8 mouse cellular contexts compared by ENCODE assay signal in genomic region chrX:47985000-47985619, GRCm38 (mm10). TPM values are rescaled to one million over a fixed set of nuclear protein-coding genes. Genes with fewer than 3 reads are reported as not detected.
DNase-seq lines count a peak whose midpoint lies in the region; ATAC-seq and TF ChIP-seq lines count a peak whose summit lies in the region.

No protein-coding gene starts in this region.

- peak overlapping the region; percentile 25; the same call in 1 of the 2 replicates for H3K4me2 ChIP-seq in kidney, embryonic 14.5 days (replicated peaks; ENCODE audit: low read depth, low read length)

- H3K9me3 ChIP-seq in kidney, embryonic 14.5 days (ENCODE audit: control insufficient read depth, low read length): no peaks in the 10 kb centered on the region

- no peak for ATAC-seq in kidney, embryonic 14.5 days (ENCODE audit: low FRiP score, low TSS enrichment)

- no peaks in the 10 kb centered on the region for H3K79me3 ChIP-seq in C2C12 (ENCODE audit: low read depth)

- no peaks in the 10 kb centered on the region for H3K4me1 ChIP-seq in kidney, embryonic 14.5 days (ENCODE audit: control insufficient read depth, insufficient read depth, low read length)
- no peaks in the 10 kb centered on the region for H3K4me1 ChIP-seq in liver, adult 2 months (ENCODE audit: control insufficient read depth, insufficient read depth, low read length)

- no peaks in the 10 kb centered on the region for H3K27me3 ChIP-seq in C2C12 (ENCODE audit: control insufficient read depth, insufficient read depth, insufficient read length)
- H3K27me3 ChIP-seq in kidney, embryonic 14.5 days (ENCODE audit: control insufficient read depth, insufficient read depth, low read length): no peaks in the 10 kb centered on the region
- H3K27me3 ChIP-seq in liver, adult 2 months (ENCODE audit: control insufficient read depth, insufficient read depth, low read length): no peaks in the 10 kb centered on the region

- no peaks in the 10 kb centered on the region for H3K79me2 ChIP-seq in C2C12 (ENCODE audit: control insufficient read depth, insufficient read depth)
- H3K79me2 ChIP-seq in liver, adult 2 months (ENCODE audit: control insufficient read depth, insufficient read depth, low read length): no peaks in the 10 kb centered on the region

- WGBS in kidney, embryonic 14.5 days: 27% methylated on average over 19 of the region's 19 CpGs
- WGBS in liver, adult 2 months: under 1% methylated on average over 19 of the region's 19 CpGs

- H3ac ChIP-seq in C2C12 (ENCODE audit: control insufficient read depth, insufficient read length, low read depth): no peak overlapping the region

- no peaks in the 10 kb centered on the region for H3K36me3 ChIP-seq in C2C12 (ENCODE audit: control insufficient read depth, insufficient read depth)
- H3K36me3 ChIP-seq in kidney, embryonic 14.5 days (ENCODE audit: control insufficient read depth, insufficient read depth, low read length): no peaks in the 10 kb centered on the region
- H3K36me3 ChIP-seq in liver, adult 2 months (ENCODE audit: control insufficient read depth, insufficient read depth, low read length): no peaks in the 10 kb centered on the region

- TF ChIP-seq CTCF in C2C12 (IDR thresholded peaks at IDR 0.05; ENCODE audit: control insufficient read depth, insufficient read depth, insufficient read length): no peak
- peak; percentile 55 for TF ChIP-seq CTCF in liver, adult 2 months (IDR thresholded peaks at IDR 0.05; ENCODE audit: low read depth, low read length)

- no peak overlapping the region for H3K4me3 ChIP-seq in C2C12 (ENCODE audit: insufficient read depth, poor library complexity, severe bottlenecking)
- H3K4me3 ChIP-seq in kidney, embryonic 14.5 days (ENCODE audit: low read length): peak overlapping the region; percentile 23; the same call in 1 of the 2 replicates
- peak overlapping the region; percentile 27; the same call in 1 of the 2 replicates for H3K4me3 ChIP-seq in liver, adult 2 months (ENCODE audit: insufficient read depth, low read depth, low read length)

- no peak for TF ChIP-seq POLR2A in liver, adult 2 months (IDR thresholded peaks at IDR 0.05; ENCODE audit: extremely low read depth, insufficient read depth, low read length)

- no peak overlapping the region for H3K27ac ChIP-seq in kidney, embryonic 14.5 days (ENCODE audit: low read depth, low read length)
- no peak overlapping the region for H3K27ac ChIP-seq in liver, adult 2 months (replicated peaks; ENCODE audit: insufficient read depth, low read depth, low read length)

- no peak overlapping the region for H3K9ac ChIP-seq in kidney, embryonic 14.5 days (ENCODE audit: low read depth, low read length)
- no peak overlapping the region for H3K9ac ChIP-seq in liver, adult 2 months (ENCODE audit: low read depth, low read length)

- peak; percentile 24 to 34 for DNase-seq in adrenal gland, adult 18-20 months (ENCODE audit: low spot score in 2 of 2)
- DNase-seq in embryo, embryonic 9.5 days (ENCODE audit: extremely low spot score): peak; percentile 29
- peak; percentile 30 to 34 for DNase-seq in heart, adult 9 months (ENCODE audit: low spot score in 2 of 2)
- peak; percentile 24 for DNase-seq in liver, adult 2 months (ENCODE audit: extremely low read depth, low read depth, low spot score)
- DNase-seq in naive thymus-derived CD4-positive, alpha-beta T cell, adult 2 months (ENCODE audit: low read depth): peak; percentile 82
- peak; percentile 64 for DNase-seq in thymus, postnatal 0 days (ENCODE audit: low spot score)

TF ChIP-seq in C2C12, 6 proteins besides CTCF, POLR2A, EP300 and RAD21:
- TF ChIP-seq USF1 (IDR thresholded peaks at IDR 0.05; ENCODE audit: low read depth): peak; percentile 79
- peak; percentile 65 for TF ChIP-seq MAX (IDR thresholded peaks at IDR 0.05)
- TF ChIP-seq CEBPB (IDR thresholded peaks at IDR 0.05; ENCODE audit: low read depth): no peak
- no peak for TF ChIP-seq FOSL1 (IDR thresholded peaks at IDR 0.05; ENCODE audit: insufficient read depth, low read length, poor library complexity, severe bottlenecking)
- no peak for TF ChIP-seq MYOD1 (IDR thresholded peaks at IDR 0.05; ENCODE audit: control insufficient read depth, insufficient read length, low read depth)
- TF ChIP-seq MYOG (IDR thresholded peaks at IDR 0.05; ENCODE audit: control insufficient read depth, extremely low read depth, insufficient read length): no peak
TF ChIP-seq in C2C12: peak in this region for 2.

RNA-seq across cellular contexts. Expression of gene Apln, which starts 49.5 kb away (rescaled TPM):
- polyA plus RNA-seq in C2C12 (2012; fragmentation: generic; extraction: Trizol): 6.5 TPM
- 10 to 100 TPM in 1 of 2 experiments, 1 to 10 TPM in 1; 1.5 to 23.2 TPM for total RNA-seq in adrenal gland, adult 18-20 months (2021)
- polyA plus RNA-seq in kidney, embryonic 14.5 days (2014; fragmentation: Nextera tagmentation; extraction: Ambion mirVana): 4.0 and 4.7 TPM in 2 replicates
- total RNA-seq in liver, adult 2 months (2014; rRNA removed): 0.07 and 0.09 TPM in 2 replicates
- polyA plus RNA-seq in liver, adult 2 months (2012; rRNA removed): 0.04 TPM in 1 of 2 replicates, not detected in the other
- polyA plus RNA-seq in thymus, postnatal 0 days (2015; fragmentation: Nextera tagmentation; extraction: Ambion mirVana): 1.4 and 1.5 TPM in 2 replicates

Comparison
In these comparisons a context has a peak if more than half of its experiments do, and no peak if none do; other contexts are left out.
1. DNase-seq: peak in every context shown above with its lines; median percentile 82 in naive thymus-derived CD4-positive, alpha-beta T cell, adult 2 months; 64 in thymus, postnatal 0 days; 32 in heart, adult 9 months; 29 in adrenal gland, adult 18-20 months; 29 in embryo, embryonic 9.5 days; 24 in liver, adult 2 months.